Mouse (Mus musculus): ENCODE data around the gene Ribc2.

Gene Ribc2

DNA sequence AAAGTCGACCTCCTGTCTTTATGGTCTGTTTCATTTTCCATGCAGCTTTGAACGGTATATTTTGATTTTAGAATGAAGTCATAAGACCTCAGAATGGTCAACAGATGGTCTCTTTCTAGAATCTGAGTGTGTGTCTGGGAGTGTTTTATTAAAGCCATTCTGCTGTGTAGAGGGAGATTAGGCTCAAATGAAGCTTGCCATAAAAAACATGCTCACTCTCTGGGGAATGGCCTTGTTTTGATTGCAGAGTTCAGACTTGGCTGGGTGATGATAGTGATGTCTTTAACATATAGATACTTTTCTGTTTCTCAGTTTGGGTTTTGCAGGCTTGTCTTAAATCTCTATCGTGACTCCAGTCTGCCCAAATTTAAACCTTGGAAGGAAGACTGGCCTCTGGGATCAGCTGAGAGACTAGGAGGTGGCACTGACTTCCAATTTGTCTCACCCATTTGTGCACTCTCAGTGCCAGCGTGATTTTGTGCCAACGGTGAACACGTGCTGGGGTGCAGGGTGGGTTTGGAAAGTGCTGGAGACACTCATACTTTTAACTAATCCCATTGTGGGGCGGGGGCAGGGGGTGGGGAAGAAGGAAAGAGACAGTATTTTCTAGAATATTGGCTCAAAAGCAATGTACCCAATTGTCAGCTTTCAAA is 47.8 kb downstream of the Ribc2 start:
- DNase-seq (ENCODE audit: low read depth, low spot score): no peak

DNA sequence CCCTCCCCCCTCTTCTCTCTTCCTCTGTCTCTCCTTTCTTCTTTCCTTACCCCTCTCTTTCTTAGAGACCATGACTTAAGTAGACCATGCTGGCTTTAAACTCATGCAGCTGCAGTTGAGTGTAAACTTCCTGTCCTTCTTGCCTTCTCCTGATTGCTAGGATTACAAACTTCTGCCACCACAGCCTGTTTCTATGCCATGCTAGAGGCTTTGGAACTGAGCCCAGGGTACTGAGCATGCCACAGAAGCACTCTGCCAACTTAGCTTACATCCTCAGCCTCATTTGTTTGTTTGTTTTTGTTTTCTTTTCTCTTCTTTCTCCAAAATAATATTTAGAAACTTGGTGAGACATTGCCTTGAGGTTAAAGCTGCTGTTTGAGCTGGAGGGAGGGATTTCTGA is 48.5 kb downstream of the Ribc2 start:
- no peak for DNase-seq (ENCODE audit: low read depth, low spot score)

DNA sequence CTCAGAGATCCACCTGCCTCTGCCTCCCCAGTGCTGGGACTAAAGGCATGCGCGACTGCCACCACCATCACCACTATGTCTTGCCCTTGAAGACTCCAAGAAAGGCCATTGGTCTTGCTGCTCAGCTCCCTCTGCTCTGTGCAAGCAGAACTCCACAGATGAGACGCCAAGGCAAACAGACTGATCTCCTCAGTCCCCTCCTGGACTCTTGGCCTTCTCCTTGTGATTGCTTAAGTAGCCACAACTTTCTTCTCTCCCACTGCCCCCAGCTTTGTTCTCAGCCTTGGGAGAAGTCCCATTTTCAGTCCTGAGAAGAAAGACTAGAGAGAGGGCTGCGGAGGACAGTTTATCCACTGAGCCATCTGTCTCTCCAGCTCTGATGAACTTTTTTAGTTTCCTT is 50.2 kb downstream of the Ribc2 start:
- no peak for DNase-seq (ENCODE audit: low read depth, low spot score)

DNA sequence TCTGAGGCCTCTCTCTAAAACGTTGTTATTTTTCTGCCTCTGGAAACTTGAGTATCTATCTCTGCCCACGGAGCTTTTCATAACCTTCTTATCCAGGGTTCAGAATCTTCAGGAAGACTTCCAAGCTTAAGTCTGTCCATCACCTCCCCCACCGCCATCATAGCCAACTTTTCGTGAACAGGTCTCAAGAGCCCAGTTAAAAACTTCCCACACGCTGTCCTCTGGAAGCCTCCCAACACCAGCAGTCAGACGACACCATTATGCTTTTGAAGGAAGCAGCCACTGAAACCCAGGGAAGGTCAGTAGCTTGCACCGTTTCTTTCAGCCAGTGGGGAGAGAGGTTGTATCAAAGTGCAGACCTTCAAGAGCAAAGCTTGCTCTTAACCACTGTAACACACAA is 55.0 kb downstream of the Ribc2 start:
- no peak for DNase-seq (ENCODE audit: low read depth, low spot score)

DNA sequence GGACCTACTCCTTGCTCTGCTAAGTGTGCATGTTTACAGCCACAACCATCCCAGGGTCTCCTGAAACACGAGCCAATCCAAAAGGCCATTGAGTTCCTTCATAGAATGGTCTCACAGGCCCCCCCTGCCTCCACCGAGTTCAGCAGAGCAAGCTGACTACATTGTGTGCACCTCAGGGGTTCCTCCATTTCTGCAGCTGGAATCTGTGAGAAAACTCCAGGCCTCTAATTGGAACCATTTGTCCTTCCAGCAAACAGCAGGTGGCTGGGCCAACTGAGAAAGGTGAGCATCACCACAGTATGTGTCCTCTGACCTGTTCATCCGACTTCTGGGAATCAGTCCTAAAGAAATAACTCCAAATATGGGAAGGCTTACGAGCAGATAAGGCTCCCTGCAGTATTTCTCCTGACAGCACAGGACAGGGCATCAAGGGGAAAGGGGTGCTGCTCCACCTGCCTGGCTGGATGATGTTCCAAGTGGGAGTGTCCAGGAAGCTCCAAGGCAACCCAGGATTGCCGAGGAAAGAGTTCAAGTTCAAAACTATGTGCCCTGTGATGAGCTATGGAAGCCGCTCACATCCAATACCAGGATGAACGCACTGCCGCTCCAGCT is 56.4 kb downstream of the Ribc2 start:
- no peak for DNase-seq (ENCODE audit: low read depth, low spot score)

Measured in brain, adult 2 months (tissue).